Mouse (Mus musculus): ENCODE measurements around the gene Arrdc1.
"Not testable (repeated sequence)": the region's sequence is repeated elsewhere in the genome, so short reads cannot be mapped to it uniquely, and the experiment has no call there.

The Arrdc1 gene

GRCm38 (mm10) chr2:24935057-24935796 is at the start of gene Arrdc1:
Gene Arrdc1, minus strand, starts transcription at chr2:24935252.
- DNase-seq (ENCODE audit: low read depth), result peak; percentile 96

GRCm38 (mm10) chr2:24976960-24977359 is 41.9 kb upstream of the Arrdc1 start:
- DNase-seq (ENCODE audit: low read depth), result no peak

DNA sequence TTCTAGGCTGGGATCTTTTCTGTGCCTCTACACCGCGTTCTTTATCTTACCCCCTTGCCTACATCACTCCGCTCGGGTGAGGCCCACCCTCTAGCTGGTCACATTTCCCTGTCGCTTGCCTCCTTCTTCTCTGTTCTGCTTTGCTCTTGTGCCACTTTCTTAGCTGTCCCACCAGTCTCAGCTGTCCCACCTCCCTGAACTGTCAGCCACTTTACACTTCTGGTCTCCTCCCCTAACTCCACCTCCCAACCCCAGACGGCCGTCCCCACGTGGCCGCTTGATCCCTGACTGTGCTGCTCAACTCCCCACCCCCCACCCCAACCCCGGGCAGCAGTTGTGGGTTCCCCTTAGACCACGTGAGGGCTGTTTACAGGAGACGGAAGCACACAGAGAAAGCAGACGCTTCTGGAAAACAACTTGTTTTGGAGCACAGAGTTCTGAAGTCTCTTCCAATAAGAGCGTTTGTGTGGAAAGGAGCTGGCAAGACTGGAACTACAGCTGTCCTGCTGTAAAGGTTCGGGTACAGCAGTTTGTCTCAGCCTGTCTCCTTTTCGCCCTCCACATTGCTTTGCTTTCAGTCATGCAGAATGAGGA is 40.7 kb upstream of the Arrdc1 start, which contains the start of gene Pnpla7:
Gene Pnpla7 (plus strand): TSS at position 330 of the 594 bp plus-strand sequence.
- peak; percentile 83 for DNase-seq (ENCODE audit: low read depth)

DNA sequence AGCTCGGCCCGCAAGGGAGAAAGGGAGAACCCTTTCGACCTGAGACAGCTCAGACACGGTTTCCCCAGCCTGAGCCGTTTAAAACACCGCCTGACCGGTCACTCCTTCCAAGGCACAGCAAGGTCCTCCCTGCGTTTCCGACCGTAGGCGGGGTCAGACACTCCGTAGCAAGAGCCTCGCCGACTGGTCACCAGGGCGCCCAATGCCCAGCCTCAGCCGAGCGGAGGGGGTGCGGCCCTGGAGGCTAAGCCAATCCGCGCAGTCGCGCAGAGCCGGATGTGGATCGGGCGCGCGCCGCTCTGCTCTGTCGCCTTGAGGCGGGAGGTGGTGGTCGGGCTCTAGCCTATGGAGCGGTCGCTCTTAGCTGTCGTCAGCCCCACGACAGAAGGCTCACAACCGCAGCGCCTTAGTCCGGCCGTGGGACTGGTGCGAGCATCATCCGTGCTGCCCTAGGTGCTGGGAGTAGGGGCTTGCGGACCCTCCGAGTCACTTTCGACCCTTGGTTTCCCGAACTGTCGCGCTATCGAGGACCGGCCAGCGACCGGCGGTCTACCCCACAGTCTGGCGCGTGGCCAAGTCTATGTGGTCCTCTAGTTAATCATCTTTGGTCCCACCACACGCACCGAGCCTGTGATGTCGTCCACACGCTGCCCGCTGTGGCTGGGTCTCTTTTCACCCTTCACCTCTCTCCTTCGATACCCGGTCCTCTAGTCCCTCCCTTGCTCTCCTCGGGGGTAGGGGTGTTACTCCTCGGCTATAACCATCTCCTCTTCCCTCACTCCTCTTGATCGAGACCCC is 40.1 kb upstream of the Arrdc1 start, which contains the start of gene Mrpl41:
Gene Mrpl41 (minus strand): TSS at position 193 of the 798 bp plus-strand sequence.
- DNase-seq (ENCODE audit: low read depth), result peak; percentile 96

- DNase-seq (ENCODE audit: low read depth), result not testable (repeated sequence)
These were observed 39.4 kb upstream of the Arrdc1 start for GRCm38 (mm10) chr2:24974452-24974851.

- DNase-seq (ENCODE audit: low read depth), result no peak
These were observed 35.3 kb upstream of the Arrdc1 start for GRCm38 (mm10) chr2:24970386-24970785.

- DNase-seq (ENCODE audit: low read depth), result peak; percentile 76
These were observed 27.4 kb upstream of the Arrdc1 start, which contains the start of gene Dph7 for GRCm38 (mm10) chr2:24962304-24963000. Gene Dph7, plus strand, starts transcription at chr2:24962400.

DNA sequence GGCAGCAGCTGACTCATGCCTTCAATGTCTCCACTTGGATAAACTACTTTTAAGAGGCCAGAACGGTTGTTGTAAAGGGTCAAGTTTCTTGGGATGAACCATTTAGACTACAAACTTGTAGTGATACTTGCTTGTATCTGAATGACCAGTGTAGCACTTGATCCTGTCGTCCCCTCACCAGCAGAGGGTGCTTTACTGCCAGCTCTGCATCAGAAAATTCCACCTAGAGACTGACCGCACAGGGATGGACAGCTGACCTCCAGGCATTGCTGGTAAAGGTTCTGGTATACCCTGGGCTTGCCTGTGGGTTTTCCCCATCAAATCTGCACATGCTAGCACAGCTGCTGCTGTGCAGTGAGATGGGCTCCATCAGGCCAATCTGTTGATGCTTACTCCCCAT is 25.9 kb upstream of the Arrdc1 start:
- peak; percentile 60 for DNase-seq (ENCODE audit: low read depth)

DNA sequence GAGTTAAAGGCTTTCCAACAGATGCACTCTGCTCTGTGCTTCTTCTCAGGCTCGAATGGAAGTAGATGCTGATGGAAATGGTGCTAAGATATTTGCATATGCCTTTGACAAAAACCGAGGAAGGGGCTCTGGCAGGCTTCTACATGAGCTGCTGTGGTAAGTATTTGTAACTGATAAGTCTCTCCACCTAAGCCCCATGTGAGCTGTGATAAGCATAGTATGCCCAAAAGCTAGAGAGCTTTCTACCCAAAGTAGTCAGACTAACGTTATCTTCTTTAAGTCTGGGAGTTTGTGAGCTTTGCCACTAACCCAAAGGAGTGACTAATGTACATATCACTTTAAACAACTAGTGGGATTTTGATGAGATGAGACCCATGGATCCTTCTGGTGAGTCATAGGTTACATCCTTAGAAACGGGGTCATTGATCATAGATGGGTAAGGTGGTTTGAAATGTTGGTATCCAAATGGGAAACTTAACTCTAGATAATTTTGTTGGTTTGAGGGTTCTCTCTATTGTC is 17.5 kb upstream of the Arrdc1 start:
- no peak for DNase-seq (ENCODE audit: low read depth)

- DNase-seq (ENCODE audit: low read depth), result peak; percentile 31
These were observed 15.1 kb upstream of the Arrdc1 start for GRCm38 (mm10) chr2:24950189-24950535.

- peak; percentile 98 for DNase-seq (ENCODE audit: low read depth)
These were observed 14.6 kb upstream of the Arrdc1 start, which contains the start of gene Zmynd19 for GRCm38 (mm10) chr2:24949421-24950188. Gene Zmynd19, plus strand, starts transcription at chr2:24949792.

- DNase-seq (ENCODE audit: low read depth), result peak; percentile 22
These were observed 9.3 kb upstream of the Arrdc1 start for GRCm38 (mm10) chr2:24944304-24944703.

- DNase-seq (ENCODE audit: low read depth), result no peak
These were observed 7.0 kb upstream of the Arrdc1 start for GRCm38 (mm10) chr2:24942092-24942491.

GRCm38 (mm10) chr2:24934441-24934963 is 550 bp downstream of the Arrdc1 start:
- peak; percentile 42 for DNase-seq (ENCODE audit: low read depth)

DNA sequence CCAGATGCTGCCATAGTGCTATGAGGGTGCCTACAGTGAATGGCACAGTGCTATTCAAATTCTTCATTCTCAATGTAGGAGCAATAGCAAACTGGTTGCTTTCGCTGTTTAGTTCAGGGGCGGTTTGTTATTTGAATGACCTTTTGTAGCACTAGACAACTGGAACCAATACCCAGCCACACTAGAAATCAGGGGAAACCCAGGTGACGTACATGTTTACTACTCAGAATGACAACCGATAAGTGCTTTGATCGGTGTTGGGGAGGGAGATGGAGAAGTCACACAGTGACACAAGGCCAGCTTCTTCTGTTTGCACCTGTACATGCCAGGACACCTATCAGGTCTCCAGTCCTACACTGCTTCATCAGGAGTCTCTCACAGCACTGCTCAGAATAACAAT is 5.5 kb downstream of the Arrdc1 start:
- DNase-seq (ENCODE audit: low read depth), result no peak

- DNase-seq (ENCODE audit: low read depth), result no peak
These were observed 5.9 kb downstream of the Arrdc1 start for GRCm38 (mm10) chr2:24929119-24929518.

DNA sequence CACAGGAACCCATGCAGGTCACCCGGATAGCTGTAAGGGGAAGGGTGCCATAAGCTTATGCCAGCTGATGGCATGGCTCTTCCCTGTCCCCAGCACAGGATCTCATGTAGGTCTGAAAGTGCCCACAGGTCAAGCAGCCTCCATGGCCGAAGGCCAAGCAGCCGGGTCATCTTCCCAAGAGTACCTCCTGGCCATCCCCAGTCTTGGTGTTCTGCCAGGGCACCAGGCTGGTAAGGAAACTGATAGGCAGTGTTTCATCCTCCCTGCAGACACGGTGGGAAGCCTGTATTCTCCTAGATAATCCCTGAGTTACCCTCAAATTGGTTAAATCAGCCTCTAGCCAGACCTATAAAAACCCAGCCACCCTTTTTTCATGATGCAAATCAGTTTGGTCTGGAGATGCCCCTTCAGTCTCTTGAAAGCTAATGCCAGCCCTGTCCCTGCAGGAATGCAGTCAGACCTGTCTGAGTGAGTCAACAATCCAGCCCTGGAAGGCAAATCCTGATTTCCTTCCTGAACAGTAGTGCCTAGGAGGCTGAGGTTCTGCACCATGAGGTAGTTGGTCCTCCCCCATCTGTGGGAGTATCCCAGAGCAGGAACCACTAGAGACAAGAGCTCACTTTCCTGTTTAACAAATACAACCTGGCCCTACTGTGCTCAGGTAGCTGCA is 7.1 kb downstream of the Arrdc1 start:
- DNase-seq (ENCODE audit: low read depth), result no peak

- no peak for DNase-seq (ENCODE audit: low read depth)
These were observed 8.1 kb downstream of the Arrdc1 start for GRCm38 (mm10) chr2:24926965-24927358.

GRCm38 (mm10) chr2:24926345-24926964 is 8.6 kb downstream of the Arrdc1 start:
- DNase-seq (ENCODE audit: low read depth), result no peak

GRCm38 (mm10) chr2:24925284-24925683 is 9.8 kb downstream of the Arrdc1 start:
- no peak for DNase-seq (ENCODE audit: low read depth)

Data from NIH3T3 (cell line).